Mouse (Mus musculus) right cerebral cortex, postnatal 10 days (tissue): ENCODE data around the gene Pcsk5.

Experiments used
- DNase-seq, 2 experiments: peaks; one replicate each; pipeline ENCODE4 v3.0.0; 2021; ENCODE audit warnings: low spot score in 2 of 2

Pcsk5 gene

DNA sequence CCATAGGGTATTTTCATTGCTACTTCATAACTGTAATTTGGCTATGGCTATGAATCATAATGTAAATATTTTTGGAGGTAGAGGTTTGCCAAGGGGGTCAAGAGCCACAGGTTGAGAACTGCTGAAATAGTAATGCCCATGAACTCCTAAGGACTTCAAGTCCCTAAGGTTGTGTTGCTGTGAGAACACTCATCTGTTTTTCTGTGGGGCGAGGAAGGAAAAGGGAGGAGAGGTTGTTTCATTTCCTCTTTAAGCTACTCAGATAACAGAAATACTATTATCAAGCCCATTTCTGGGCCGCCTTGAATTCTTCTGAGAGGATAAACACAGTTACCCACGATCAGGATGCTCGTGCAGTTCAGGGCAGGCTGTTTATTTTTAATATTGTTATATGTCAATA is 440.6 kb downstream of the Pcsk5 start:
- DNase-seq, result no peak

DNA sequence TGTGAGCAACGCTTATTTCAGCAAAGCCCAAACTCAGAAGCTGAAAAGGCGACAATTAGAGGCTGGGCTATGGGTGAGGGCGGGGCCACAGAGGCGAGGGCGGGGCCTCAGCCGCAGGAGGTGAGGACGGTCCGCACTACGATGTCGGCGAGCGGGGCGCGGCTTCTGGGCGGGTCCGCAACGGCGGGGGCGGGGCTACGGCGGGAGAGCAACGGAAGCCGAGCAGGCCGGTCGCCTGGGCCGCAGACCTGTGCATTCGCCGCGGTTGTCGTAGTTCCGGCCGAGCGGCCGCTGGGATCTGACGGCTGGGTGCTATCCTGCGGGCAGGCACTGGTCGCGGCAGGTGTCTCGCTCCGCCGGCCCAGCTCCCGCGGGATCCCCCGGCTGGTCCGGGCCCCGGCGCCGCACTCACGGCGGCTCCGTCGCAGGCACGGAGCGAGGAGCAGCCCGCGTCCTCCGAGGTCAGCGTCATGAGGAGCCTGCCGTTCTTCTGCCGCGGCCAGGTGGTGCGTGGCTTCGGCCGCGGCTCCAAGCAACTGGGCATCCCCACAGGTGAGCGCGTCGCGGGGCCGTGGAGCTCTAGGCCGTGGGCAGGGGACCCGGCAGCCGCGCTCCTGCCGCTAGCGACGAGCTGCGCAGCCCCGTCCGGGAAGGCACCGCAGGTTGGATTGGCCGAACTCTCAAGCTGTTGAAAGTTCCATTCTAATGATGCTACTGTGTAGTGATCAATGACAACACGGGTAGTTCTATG is 443.4 kb downstream of the Pcsk5 start, which contains the start of gene Rfk:
Rfk (plus strand) TSS at position 203 of the 751 bp plus-strand sequence.
- DNase-seq, result peak; percentile 94 to 95

DNA sequence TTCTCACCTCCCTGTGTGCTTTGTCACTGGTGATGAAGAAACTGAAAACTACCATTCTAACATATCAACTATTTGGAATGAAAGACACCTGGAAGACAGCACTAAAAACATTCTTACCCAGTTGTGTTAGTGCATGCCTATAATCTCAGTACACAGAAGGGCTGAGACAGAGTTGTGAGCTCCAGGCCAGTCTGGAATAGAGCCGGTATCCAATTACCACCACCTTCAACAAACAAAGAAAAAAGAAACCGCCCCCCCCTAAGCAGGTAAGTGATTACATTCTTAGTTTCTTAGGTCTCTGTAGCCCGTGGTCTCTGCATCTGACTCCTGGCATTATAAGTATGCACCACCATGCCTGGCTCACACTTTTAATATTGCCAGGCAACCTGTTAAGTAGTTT is 444.6 kb downstream of the Pcsk5 start:
- DNase-seq, result no peak

DNA sequence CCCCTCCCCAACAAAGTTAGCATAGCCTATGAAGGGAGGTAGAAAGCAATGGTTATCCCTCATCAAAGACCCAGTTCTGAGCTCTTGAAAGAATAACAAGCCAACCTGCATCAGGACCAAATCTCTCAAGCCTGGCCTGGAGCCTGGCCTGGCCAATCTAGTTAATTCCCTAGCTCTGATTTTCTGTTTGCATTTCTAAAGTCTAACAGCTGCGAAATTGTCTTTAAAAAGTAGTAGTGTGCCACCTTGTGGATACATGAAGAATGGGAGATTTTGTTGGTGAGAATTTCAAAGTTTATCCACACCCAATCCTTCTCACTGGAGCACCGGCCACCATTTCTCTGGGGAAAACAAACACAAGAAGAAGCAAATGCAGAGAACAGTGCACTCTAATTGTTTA is 449.0 kb downstream of the Pcsk5 start:
- no peak for DNase-seq

DNA sequence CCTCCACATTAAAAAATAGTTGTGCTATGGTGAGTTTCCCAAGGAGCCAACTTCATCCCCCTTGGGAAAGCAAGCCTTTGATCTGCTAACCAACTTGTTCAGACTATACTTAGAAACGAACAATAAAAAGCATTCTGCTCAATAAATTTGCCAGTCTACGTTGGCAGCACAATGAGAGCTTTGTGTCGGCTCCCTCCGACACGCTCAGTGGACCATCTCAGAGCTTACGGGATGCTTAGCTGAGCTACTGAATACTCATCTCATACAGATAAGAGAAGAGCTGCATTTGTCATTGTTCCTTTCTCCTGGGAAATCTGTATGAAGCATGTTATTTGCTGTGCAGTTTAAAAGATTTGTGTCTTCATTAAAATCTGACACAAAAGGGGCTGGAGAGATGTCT is 451.0 kb downstream of the Pcsk5 start:
- DNase-seq, result no peak

DNA sequence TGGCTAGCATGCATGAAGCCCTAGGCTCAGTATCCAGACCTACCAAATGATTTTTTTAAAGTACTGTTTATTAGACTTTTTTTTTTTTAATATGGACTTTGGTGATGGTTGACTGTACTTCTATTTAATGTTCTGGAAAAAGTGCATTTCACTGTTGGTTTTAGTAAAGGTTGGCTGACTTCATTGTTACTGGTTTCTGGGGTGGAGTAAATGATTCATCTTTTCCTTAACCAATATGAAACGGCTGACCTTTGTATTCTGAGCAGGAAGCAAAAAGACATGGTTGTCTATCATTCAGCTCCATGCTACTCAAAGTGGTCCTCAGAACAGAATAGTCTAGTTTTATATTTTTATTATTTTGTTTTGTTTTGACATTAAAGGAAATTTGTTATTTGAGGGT is 452.0 kb downstream of the Pcsk5 start:
- DNase-seq, result no peak

DNA sequence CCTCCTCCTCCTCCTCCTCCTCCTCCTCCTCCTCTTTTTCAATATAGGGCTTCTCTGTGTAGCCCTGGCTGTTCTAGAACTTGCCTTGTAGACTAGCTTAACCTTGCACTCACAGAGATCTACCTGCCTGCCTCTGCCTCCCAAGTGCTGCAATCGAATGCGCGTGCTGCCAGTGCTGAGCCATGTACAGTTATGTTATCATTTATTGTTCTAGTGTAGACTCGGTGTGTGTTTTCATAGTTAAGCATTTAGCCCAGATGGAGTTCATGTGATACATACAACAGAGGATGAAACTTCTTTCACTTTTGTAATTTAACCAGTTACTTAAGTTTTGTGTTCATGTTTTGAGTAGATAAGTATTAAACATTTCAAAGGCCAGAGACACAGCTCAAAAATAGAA is 452.4 kb downstream of the Pcsk5 start:
- DNase-seq, result no peak

DNA sequence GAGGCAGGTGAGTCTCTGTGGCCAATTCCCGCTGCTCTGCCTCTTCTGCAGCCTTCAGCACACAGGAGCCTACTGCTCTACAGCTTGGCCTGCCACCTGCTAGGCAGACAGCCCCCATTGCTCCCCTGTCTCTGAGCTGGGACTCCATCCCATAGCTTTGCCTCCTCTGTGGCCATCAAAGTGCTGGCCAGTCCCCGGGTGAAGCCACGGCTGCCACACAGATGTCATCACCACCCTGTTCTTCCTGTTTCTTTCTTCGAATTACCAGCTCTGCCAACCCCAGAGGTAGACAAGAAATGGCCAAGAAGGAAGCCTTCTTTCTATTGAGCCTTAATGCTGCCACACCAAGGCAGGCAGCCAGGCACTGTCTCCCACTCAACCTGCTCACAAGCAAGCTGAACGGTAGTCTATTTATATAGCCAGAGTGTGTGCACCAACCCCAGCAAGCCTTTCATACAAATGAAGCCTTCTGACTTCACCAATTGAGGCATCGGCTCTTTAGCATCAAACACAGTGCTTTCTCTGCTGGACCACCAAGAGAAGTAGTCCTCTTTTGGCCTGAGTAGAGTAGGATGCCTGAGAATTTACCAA is 454.5 kb downstream of the Pcsk5 start:
- DNase-seq, result no peak
